Mouse (Mus musculus) layer of hippocampus, postnatal 14 days (tissue): Measurements from ENCODE around the gene Sorcs2. TPM values are rescaled to one million over a fixed set of nuclear protein-coding genes. Genes with fewer than 3 reads are reported as not detected.

Experiments
- DNase-seq, 2 experiments: peaks; one replicate each; pipeline ENCODE4 v3.0.0; 2021 to 2022; ENCODE audit warnings: low spot score in 2 of 2, mixed read lengths in 1 of 2
- total RNA-seq, 2 experiments: library from RNA; stranded (reverse); gene quantifications; 2 replicates each; pipeline ENCODE4 v1.2.3; 2021

Gene Sorcs2
- total RNA-seq, 2 experiments from 2014 or later: 54.7 to 58.8 TPM

DNA sequence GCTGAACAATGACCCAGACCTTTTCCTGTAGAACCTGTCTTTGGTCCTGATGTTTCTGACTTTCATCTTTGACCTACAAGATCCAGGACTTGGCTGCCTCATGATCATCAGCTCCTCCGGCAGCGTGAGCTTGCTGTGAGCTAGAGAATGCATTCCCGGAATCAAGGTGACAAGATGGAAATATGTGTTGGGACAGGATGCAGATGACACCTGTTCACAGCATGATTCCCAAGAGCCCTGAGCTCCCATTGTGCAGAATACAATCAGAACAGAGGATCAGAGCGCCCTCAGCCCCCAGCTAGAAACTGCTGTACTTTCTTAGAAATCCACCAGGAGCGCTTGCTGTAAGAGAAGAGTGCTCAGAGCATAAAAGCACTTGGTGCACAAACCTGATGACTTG lies 311.0 kb downstream of the Sorcs2 start:
- DNase-seq: no peak

DNA sequence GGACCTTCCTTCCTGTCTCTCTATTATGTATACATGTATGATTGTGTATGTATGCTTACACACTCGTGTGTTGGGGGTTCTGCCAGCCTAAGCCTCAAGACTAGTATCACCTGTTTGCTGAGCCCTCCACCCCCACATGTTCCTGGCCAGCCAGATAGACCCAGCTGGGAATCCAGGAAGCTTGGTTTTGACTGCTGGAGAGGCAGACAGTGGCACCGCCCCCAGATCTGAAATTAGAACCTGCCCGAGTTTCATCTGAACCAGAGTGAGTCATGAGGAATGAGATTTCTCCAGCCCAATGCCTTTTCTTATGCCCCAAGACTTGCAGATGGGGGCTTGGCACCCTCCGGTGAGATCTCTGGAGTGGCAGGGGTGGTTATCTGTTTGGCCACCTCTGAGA lies 312.3 kb downstream of the Sorcs2 start:
- peak in 1 of 2 experiments; percentile 26 for DNase-seq

DNA sequence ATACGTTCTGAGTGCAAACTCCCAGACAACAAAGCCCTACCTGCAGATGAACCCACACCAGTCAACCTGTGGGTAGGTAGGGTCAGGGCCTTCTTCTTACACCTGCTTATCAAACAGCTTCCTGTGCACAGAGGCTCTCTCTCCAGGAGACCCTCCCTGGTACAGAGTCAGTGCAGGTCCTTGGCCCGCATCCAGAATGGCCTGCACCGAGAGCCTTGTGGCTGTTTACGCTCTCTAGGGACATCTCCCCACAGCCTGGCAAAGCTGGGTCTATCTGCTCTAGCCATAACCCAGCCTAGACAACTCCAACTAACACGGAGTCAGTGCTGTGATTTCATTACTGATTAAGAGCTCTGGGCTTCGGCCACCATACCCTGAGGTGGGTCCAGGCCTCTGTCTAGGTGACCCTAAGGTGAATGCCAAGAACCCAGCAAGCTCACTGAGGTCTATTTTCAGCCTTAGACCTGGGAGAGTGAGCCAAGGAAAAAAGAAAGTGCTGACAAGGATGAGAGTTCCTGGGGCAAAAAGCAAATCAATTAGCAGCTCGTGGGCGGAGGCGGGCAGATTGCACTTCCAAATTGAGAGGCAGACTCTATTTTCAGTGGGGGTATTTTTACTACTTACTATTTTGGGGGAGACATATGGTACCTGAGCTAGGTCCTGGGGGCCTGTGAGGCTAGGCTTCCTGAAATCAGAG lies 313.9 kb downstream of the Sorcs2 start:
- DNase-seq: peak; percentile 18 to 25

DNA sequence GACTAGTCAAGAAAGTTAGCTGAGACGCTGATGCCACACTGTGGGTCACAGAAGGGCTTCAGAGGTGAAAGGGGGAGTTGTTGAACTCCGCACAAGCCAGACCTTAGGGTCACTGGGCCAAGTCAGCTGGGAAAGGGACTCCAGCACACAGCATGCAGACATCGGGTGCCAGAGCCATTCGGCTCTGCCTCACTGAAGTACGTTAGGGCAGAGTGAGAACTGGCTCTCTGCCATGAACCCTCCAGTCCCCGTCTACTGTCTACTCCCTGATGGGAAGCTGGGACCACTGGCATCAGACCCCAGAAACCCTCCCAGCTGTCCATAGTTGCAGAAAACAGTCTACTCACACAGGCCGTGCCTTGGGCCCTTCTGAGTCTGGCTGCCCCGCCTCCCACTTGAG lies 316.9 kb downstream of the Sorcs2 start:
- no peak for DNase-seq

DNA sequence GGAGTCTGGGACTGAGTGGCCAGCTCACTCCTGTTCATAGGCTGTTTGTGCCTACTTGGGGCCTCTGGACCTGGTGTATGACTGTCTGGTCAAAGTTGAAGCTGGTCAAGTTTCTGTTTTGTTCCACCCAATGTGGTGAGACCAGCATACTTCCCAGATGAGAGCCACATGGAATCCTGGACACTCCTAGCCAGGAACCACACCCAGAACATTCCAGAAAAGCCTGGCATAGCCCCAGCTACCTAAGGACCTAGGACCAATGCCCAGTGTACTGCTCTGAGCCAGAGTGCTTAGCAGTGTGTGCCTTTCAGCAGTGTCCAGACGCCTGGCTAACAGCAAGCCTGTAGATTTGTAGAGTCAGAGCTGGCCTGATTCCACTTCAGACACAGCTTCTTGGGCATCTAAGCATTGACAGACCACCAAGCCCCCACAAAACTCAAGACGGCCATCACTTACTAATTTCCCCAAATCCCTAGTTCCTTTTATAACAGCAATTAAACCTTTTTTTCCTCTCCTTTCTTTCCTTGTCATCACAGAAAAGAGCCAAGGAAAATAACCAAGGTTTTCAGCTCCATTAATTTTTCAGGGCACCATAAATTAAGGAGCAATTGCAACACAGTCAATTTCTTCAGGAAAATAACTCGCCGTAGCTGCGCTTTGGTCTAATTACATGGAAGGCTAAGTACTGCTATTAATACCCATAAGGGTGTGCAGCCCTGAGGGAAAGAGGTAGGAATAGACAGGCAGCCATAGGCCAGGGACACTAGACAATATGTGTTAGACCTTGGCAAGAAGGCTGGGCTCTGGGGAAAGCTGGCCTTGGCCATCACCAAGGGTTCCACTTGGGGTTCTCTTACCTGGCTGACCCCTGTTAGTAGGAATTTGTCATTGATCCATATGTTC lies 322.5 kb downstream of the Sorcs2 start:
- DNase-seq: no peak

DNA sequence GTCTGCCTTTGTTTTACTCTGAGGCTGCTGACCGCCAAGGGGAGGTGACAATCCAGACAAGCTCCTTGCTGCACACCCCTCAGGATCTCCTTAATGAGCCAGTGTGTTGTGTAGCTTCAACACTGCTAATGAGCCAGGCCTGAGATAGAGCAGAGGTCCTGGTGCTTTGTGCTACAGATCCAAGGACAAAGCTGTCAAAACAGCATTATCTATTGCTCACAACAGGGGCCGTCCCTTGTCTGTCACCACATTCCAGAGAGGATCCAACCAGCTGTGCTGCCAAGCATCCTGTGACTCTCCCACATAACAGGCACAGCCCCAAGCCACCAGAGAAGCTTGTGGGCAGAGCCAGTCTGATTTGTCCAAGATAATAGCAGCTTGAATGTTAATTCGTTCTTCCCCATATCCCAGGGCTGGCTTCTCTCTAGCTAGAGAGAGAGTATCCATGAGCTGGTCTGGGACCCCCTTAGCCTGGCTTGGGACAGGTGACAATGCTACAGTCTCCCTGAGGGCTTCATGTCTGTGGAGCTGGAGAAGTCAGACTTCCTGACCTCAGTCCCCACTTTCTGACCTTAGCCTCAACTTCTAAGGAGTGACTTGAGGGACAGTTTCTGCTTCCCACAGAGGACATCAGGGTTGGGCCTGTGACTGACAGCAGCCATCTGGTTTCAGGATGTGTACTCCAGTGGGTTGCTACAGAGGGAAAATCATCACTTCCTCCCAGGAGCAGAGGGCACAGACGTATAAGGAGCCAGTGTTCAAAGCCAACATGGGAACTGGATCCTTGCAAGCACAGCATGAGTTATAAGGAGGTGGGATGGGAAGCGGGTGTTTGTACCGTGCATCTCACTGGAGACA lies 328.2 kb downstream of the Sorcs2 start:
- DNase-seq: peak; percentile 21 to 43

DNA sequence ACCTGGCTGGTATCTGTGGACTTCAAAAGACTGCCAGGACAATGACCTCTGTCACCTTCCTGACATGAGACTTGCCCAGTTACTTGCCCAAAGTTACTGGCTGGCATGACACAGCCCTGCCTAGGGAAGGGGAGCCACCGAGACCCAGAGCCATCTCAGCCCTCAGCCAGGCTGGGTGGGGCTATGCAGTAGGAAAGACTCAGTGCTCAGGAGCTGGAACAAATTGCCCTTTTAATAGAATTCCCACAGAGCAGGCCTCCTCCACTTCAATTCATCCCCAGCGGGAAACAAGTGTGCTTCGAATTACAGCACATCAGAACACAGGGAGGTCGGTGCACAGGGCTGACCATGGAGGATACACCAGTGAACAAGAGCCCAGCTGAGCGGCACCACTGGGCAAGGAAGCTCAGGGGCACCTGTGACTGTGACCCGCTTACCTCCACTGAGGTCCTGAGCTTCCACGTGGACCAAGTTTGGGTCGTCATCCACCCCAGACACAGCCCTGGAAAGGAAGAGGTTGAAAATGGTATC lies 330.2 kb downstream of the Sorcs2 start:
- no peak for DNase-seq

DNA sequence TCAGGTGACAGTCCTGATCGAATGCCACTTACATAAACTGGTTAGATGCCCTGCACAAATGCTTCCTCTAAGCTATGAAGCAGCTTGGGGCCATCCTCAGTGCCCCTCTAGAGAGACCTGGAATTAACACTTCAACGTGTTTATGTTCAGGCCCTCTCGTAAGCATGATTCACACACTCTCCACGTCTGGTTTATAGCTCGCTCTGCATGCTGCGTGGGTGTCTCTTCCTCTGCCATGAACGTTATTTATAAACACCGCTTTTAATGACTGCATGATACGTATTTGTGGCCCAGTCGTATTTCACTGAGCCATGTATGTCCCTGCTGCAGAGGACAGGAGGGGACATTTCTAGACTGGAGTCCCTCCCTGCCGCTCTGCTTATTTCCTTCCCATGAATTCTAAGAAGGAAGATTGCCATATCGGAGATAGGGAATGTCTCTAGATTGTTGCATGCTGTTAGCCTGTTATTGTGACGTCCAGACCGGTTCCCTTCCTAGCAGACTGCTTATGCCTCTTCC lies 340.1 kb downstream of the Sorcs2 start:
- DNase-seq: no peak

DNA sequence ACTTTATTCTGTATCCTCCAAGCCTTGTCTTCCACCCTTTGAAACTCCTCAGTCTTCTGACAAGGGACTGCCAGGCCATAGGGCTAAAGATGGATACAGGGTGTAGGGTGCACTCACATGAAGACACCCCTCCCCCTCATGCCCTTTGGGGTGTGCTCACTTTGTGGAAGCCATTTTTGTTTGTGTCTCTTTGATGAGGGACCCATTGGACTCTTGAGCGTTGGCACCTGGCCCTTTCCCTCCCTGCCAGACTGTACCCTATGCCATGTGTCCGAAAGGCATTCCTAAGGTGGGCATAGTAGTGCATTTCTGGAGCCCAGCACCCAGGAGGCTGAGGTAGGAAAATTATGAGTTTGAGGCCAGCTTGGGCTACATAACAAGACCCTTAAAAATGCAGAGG lies 341.0 kb downstream of the Sorcs2 start:
- no peak for DNase-seq

DNA sequence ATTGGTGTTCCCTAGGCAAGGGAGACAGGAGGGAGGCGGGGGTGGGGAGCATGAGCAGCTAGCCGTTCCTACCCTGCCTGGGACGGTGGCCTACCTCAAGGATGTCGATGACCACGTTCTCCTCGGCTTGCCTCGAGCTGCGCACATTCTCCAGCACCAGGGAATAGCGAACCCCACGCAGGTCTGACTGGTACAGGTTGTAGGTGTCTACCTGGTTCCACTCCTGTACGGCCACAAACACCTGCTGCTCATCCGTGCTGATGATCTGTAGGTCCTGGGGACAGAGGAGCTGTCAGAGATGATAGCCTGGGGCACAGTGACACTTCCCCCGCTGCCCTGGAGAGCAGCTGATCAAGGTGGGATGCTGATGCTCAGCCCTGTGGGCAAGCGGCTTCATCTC lies 342.1 kb downstream of the Sorcs2 start:
- no peak for DNase-seq

DNA sequence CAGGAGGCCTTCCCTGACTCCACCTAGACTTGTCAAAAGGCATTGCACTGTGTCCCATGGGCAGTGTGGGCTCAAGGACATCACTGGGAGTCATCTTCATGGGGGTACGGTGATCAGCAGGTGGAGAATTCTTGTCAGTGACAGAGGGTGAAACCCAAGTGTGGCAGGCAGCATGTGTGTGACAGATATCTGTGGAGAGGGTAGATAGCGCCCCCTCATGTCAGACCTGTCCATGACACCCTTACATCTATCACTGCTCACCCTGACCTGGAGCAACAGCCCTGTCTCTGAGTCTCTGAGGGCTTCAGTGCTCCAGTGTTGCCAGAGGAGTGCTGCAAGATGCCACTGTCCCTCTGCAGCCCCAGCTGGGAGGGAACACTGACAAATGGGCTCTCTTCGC lies 343.4 kb downstream of the Sorcs2 start:
- no peak for DNase-seq

DNA sequence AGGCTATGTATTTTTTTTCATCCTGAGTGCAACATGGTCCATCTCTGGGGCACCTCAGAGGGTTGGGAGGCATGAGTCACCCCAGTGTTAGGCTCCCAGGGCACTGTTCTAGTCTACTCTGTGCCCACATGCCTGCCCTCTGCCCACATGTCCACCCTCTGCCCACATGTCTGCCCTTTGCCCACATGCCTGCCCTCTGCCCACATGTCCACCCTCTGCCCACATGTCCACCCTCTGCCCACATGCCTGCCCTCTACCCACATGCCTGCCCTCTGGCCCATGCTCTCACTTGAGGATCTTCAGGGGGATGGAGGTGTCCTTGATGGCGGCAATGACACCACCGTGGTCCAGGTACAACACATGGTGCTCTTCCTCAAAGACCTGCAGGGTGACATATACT lies 354.8 kb downstream of the Sorcs2 start:
- DNase-seq: no peak

DNA sequence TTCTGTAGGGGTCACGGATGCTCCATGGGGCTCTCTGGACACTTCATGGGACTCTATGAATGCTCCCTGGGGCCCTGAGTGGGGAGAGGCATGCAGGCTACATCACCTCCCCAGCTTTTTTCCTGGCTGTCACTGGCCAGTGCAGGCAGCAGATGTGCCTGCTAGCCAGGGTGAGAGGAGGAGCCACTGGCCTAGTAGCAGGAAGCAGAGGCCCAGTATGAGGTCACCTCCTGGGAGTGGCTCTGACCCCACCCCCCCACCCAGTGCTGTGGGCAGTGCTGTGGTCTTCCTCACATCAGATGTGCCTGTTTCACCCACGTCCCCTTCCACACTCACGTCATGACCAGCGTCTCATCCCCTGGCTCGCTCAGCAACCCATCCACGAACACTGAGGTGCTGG lies 356.2 kb downstream of the Sorcs2 start:
- no peak for DNase-seq

DNA sequence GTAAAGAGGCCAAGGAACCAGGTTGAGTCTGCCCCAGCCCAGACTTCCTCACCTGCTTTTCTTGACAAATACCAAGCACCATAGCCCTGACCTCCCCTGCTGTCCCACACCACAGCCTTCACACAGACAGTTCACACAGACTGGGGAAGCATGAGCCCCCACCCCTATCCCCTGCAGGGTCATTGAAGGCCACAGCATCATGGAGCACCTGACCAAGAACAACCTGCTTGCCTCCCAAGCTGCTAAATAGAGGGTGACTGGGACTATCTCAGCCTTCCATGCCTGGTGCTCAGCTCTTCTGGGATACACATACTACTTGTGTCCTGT lies 356.7 kb downstream of the Sorcs2 start:
- no peak for DNase-seq

DNA sequence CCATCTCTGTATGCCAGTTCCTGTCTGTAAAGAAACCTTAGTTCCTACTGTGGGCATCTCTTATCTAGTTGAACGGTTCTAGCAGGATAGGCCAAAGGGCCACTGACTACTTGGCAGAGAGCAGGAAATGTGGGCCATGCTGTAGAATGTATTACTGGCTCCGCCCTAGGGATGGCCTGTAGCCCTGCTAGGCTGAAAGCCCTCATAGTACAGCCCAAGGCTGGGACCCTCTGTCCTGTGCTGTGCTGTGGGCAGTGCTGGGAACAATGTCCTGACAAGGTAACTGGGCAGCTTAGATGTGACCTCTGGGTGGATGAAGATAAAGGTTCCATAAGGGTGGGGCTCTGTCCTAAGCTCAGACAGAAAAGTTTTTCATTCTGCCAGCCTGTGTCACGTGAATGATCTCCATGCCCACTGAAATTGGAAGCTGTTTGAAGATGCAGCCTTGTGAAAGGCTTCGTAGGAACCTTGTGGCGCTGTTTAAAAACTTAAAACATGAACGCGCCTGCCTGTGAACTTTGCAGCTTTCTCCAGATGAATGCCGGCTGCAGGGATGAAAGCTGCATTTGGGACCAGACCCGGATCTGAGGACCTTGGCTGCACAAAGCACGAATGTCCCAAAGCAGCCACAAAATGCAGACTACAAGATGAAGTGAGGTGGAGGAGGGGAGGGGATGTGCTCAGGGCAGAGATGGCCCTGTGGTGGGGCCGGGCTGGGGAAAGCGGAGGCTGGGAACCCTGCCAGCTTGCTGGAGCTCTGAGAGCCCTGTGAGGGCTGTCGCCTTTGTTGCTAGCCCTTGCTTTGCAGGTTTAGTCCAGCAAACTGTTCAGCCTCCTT lies 357.3 kb downstream of the Sorcs2 start:
- DNase-seq: peak in 1 of 2 experiments; percentile 45

DNA sequence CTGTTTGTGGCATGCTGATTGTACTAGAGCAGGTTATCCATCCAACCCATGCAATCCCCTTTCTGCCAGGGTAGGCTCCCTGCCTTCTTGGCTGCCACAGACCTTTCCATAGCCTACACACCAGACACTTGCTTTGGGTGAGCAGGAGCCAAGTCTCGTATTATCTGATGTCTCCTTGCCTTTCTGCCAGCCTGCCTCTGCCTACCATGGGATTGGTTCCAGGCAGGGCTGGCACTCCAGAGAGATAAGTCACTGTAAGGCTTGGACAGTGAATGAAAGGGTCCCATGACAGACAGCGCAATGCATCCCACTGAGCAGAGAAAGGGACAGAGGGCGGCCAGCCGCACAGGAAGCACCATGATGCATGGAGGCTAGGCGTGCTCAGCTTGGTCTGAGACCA lies 358.3 kb downstream of the Sorcs2 start:
- DNase-seq: no peak

DNA sequence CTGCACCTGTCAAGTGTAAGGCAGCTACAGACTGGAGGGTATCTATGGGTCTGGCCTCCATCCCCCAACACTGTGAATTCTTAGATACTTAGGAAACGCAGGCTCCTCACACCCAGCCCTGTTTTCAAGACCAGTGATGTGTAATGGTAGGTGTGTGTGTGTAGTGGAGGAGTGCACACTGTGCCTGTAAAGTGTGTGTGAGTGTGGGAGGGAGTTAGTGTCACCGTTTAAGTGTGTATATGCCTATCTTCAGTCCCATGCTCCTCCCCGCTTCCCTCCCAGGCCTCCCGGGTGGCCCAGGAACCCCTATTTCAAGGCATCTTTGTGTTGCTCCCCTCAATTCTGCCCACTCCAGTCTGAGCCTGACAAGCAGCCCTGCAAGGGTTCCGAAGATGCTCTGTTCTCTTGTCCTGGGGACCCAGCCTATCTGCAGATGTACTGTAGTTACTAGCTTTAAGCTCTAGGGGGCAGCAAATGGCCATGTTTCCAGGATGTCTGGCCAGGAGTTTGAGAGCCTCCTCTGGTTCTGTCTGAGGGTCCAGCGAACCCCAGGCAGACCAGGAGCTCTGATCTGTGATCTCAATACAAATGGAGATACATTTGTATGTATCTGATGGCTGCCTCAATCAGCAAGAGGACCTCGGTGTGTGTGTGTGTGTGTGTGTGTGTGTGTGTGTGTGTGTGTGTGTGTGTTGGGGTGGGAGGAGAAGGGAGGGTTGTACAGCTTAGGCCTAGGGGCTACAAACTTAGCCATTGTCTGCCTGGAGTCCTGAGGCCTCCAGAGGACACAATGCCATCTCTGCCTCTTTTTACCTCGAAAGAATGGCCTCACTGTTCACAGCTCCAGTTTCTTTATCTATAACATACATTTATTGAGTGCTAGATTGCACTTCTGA lies 364.2 kb downstream of the Sorcs2 start:
- DNase-seq: peak; percentile 50 to 72

DNA sequence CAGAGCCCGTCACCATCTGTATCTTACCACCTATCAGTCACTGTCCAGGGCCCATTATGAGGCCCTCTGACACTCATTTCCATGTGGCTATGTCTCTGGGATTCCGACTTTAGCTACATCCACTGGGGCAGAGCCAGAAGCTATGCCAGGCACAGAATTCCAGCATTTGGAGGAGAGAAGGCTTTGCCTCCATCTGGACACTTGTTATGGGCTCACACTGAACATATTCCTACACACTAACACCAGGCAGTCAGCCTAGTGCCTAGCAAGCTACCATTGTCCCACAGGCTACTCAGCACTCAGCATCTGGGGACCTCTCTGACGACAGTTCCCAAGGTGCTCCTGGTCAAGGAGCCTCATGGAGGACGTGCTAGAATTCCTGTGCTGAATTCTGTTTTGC lies 372.9 kb downstream of the Sorcs2 start:
- peak in 1 of 2 experiments; percentile 27 for DNase-seq

DNA sequence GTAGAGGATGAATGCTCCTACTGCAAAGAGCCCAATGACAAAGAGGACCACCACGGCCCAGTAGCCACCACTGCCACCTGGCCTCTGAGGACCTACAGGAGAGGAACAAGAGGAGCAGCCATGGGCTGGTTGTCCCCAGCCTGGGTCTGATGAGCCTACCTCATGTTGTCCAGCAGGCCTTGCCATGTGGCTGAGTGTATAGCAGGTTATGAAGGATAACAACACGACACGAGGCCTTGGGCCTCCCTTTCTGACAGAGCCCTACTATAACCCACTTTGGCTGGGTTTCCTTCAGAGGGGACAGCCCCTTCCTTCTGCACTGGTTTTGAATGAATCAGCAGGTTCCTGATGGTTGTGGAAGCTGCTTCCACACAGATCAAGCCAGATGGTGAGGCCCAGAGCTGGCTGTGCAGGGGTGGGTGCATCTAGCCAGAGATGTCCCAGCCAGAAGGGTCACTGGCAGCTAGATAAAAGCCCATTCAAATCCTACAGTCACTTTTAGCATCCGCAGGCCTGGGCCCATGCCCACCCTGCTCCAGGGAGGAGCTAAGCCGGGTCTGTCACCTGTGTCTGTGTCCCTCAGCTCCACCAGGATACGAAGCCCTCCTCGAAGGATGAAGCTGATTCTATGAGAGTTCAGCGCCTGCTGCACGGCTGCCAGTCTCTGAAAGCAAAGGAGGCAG lies 373.8 kb downstream of the Sorcs2 start:
- DNase-seq: peak in 1 of 2 experiments; percentile 16
